Mouse (Mus musculus) bone marrow macrophage, adult 2 months (primary cell): ENCODE data around the gene Dusp16. TPM values are rescaled to one million over a fixed set of nuclear protein-coding genes. Genes with fewer than 3 reads are reported as not detected.

Experiments used
- H3K27ac ChIP-seq: 2 replicates; pipeline ENCODE4 v1.5.1; 2012; ENCODE audit warnings: low read depth, low read length; ENCODE audit not compliant: insufficient read depth
- H3K4me1 ChIP-seq: 2 replicates; pipeline ENCODE4 v1.6.1; 2012; ENCODE audit warnings: low read length; ENCODE audit not compliant: control insufficient read depth, insufficient read depth
- H3K4me3 ChIP-seq: 2 replicates; pipeline ENCODE4 v1.5.1; 2012; ENCODE audit warnings: mild to moderate bottlenecking, low read length, moderate library complexity; ENCODE audit not compliant: insufficient read depth
- CTCF ChIP-seq: IDR thresholded peaks from 2 replicates; pipeline ENCODE4 v1.5.1; 2012; ENCODE audit warnings: low read depth, mild to moderate bottlenecking, low read length, moderate library complexity
- POLR2A ChIP-seq: IDR thresholded peaks from 2 replicates; pipeline ENCODE4 v1.6.1; 2012; ENCODE audit warnings: mild to moderate bottlenecking, low read depth, low read length, borderline replicate concordance
- polyA plus RNA-seq: library from polyadenylated mRNA; stranded (reverse); fragments of >200 nt; gene quantifications from 2 replicates; pipeline ENCODE4 v1.2.4, GENCODE M21; 2012; ENCODE audit not compliant: missing spikeins, insufficient read depth, insufficient read length

Dusp16 gene
- 4.3 and 6.9 TPM in 2 replicates for polyA plus RNA-seq

DNA sequence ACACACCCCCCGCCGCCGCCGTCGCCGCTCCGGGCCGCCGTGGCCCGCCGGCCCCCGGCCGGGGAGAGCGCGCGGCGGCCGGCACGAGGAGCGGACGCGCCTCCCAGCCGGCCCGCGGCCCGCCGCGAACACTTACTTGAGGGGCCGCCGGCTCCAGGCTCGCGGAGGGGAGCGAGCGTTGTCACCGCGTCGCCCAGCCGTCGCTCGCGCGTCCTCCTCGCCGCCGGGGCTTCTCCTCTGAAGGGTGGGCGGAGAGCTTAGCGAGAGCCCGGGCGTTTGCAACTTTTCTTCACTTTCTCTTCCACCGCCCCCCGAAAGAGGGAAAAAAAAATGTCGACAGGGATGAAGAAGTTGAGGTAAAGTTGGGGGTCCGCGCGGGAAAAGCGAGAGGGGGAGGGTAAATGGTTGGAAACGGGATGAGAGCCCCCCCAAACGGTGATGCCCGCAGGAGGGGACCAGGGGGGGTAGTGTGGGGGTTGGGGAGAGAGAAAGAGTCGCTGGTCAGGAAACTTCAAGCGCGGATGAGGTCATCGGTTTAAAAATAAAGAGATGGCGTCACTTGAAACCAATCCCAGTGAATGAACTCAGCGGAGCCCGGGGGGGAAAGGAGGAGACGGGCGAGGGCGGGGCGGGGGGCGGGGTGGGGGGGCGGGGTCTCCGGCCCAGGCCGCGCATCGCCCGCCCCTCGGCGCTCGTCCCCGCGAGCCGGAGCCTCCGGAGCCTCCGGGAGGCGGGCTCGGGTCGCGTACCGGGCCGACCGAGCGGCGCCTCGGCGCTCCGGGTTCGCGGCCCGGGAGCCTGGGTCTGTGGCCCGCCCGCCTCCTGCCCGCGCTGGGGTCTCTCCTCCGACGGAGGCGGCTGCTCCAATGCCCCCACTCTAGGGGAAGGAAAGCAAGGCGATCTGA is at the start of gene Dusp16:
Gene Dusp16, minus strand, starts transcription at position 485 of the 905 bp plus-strand sequence.
- no peak for TF ChIP-seq CTCF
- no peak for TF ChIP-seq POLR2A
- H3K4me3 ChIP-seq, result peak within 1 kb of the TSS; percentile 96
- H3K4me1 ChIP-seq, result peaks cover 16% of the 10 kb centered on the region
- peak within 1 kb of the TSS; percentile 72 for H3K27ac ChIP-seq

DNA sequence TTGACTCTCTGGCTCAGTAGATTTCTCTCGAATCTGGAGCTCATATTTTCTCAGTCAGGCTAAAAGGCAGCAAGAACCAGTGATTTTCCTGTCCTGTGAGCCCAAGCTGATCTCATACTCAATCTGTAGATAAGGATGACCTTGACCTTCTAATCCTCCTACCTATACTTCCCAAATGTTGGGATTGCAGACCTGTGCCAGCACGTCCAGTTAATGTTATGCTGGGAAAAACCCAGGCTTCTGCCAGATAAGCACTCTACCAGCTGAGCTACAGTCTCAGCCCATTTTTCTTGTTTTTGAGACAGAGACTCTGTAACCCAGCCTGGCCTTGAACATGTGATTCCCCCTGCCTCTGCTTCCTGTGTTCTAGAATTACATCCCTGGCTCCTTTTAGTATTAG is 47.9 kb upstream of the Dusp16 start:
- H3K27ac ChIP-seq, result no peak overlapping the region
- no peak overlapping the region for H3K4me3 ChIP-seq
- TF ChIP-seq POLR2A (no peak), CTCF (no peak)
- peaks cover 3% of the 10 kb centered on the region; the same call in 1 of the 2 replicates for H3K4me1 ChIP-seq

DNA sequence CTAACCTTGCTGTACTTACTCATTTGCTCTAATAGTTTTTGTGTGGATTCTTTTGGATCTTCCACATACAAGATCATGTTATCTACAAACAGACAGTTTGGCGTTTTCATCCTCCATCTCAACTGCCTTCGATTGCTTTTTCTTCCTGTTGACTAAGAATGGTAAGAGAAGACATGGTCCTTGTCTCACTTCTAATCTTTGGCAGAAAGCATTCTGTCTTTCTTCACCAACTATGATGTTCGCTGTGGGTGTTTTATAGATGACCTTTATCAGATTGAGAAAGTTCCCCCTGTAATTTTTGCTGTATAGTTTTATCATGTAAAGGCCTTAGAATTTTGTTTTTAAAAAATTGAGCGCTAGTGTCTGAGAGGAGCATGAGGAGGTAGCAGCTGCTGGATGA is 45.7 kb upstream of the Dusp16 start:
- no peak overlapping the region for H3K4me3 ChIP-seq
- no peak for TF ChIP-seq CTCF
- TF ChIP-seq POLR2A, result no peak

DNA sequence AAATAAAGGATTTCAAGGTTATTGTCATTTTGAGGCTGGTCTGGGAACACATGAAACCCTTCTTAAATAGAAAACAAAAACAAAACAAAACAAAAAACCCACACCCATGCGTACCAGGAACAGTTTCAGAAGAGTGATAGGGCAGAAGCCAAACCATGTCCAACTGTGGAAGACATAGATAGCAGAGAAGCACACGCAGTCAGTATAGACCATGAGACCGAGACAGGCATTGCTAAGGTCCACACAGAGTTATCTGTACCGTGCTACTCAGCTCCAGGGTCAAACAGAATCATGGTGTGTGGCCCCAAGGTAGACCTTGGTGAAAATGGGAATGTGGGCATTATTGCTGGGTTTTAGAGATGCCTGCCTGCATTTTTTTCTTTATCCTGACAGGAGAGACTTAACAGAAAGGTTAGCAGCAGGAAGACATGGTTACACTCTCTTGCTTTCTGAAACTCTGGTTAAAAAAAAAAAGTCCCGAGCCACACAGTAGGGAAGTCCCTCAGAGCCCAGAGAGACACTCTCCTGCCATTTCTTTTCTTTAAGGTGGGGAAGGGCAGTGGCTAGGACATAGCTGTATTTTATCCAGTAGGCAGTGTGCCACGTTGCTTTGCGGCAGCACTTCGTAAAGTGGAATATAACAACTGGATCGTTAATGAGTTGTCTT is 42.3 kb upstream of the Dusp16 start:
- TF ChIP-seq POLR2A, result no peak
- TF ChIP-seq CTCF, result no peak
- H3K4me3 ChIP-seq, result no peak overlapping the region
- H3K27ac ChIP-seq, result no peak overlapping the region
- peaks cover 6% of the 10 kb centered on the region for H3K4me1 ChIP-seq

More for the DNA sequence above, 45.7 kb upstream of the Dusp16 start:
- H3K4me1 ChIP-seq, result peaks cover 3% of the 10 kb centered on the region; the same call in 1 of the 2 replicates
- H3K27ac ChIP-seq, result no peak overlapping the region

DNA sequence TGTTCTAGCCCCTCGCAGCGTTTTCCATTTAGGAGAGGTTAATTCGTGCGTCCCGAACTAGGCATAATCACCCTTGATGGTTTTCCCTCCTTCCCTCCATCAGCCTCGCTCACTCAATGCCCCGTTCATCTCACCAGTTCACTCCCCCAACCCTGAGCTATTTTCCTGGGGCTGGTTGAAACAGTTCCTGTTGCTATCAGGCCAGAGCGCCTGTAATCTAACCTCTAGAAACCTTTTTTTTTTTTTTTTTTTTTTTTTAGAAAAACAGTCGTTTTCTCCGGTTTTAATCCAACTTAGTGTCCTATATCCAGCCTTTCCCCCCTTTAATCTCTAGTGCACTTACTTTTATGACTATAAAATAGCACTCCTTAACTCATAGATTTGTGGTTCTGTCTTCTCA is 38.4 kb upstream of the Dusp16 start:
- no peak for TF ChIP-seq CTCF
- TF ChIP-seq POLR2A, result no peak
- no peak overlapping the region for H3K27ac ChIP-seq
- peaks cover 11% of the 10 kb centered on the region for H3K4me1 ChIP-seq

DNA sequence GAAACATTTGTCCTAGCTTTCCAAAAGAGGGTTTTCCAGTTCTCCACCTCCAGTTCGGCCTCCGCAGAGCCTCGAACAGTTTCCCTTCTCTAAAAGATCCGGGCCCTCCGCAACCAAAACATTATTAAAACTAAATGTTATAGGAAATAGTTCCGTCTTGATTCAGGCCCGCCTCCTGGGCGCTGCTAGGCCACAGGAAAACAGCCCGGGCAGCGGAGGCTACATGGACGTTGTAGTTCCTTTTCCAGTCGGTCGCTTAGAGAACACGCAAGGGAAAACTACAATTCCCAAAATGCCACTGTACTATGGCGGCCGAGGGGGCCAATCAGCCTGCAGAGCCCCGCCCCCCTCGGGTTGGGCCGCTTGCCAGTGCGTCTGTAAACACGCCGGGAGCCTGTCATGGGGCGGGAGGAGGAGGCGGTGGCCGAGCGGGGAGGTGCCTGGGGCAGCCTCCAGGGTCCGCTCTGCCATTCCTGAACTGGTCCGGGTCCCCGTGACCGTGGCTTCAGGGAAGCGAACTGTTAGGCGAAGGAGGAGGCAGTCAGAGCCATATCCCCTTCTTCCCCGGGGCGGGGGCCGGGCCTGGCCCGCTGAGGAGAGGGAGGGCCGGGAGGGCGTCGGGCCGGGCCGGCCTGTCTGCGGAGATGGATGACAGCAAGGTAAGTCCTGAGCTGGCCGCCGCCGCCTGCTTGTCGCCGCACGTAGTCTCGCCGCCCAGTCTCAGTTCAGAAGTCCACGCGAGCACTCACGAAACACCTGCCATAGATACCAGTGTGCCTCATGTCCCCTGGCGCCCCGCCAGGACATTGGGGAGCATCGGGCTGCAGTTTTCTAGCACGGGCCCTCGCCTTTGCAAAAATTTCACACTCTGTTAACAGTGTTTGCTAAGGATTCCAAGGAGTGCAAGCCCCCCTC is 37.6 kb upstream of the Dusp16 start, which contains the start of gene Crebl2:
Gene Crebl2, plus strand, starts transcription at position 369 of the 915 bp plus-strand sequence.
- H3K4me1 ChIP-seq, result peaks cover 13% of the 10 kb centered on the region
- H3K27ac ChIP-seq, result peak within 1 kb of the TSS; percentile 93
- TF ChIP-seq CTCF (no peak), POLR2A (peak; percentile 68; the same call in 1 of the 2 replicates)

More for the DNA sequence above, 38.4 kb upstream of the Dusp16 start:
- peak overlapping the region; percentile 89 for H3K4me3 ChIP-seq

DNA sequence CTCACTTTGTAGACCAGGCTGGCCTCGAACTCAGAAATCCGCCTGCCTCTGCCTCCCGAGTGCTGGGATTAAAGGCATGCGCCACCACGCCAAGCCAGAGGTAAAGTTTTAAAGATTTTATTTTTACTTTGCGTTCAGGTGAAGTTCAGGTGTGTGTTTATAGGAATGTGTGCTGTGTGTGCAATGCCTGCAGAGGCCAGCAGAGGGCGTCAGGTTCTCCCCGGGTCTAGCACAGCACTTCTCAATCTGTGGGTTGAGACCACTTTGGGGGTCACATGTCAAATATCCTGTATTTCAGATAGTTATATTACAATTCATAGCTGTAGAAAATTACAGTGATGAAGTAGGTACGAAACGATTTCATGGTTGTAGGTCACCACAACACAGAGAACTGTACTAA is 30.4 kb upstream of the Dusp16 start:
- TF ChIP-seq POLR2A (no peak), CTCF (peak; percentile 66)
- no peak overlapping the region for H3K27ac ChIP-seq
- no peak overlapping the region for H3K4me3 ChIP-seq
- H3K4me1 ChIP-seq, result peaks cover 18% of the 10 kb centered on the region

More for the DNA sequence above, 37.6 kb upstream of the Dusp16 start, which contains the start of gene Crebl2:
- H3K4me3 ChIP-seq, result peak within 1 kb of the TSS; percentile 89

DNA sequence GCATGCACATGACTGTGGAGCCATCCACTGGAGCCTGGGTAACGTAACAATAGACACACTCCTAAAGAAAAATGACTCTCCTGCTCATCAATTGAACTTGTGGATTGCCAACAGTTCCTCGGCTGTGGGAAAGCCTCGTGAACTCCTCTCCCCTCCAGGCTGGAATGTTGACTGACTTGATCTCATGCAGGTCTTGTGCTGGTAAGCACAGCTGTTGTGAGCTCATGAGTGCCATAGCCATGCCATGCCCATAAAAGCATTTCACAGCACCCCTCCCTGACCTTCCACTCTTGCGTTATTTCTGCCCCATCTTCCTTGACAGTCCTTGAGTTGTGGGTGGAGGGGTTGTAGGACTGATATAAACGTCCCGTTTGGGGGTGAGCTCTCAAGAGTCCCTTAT is 28.0 kb upstream of the Dusp16 start:
- TF ChIP-seq POLR2A (no peak), CTCF (no peak)
- Histone ChIP-seq H3K27ac (no peak overlapping the region), H3K4me3 (no peak overlapping the region), H3K4me1 (peaks cover 18% of the 10 kb centered on the region)

DNA sequence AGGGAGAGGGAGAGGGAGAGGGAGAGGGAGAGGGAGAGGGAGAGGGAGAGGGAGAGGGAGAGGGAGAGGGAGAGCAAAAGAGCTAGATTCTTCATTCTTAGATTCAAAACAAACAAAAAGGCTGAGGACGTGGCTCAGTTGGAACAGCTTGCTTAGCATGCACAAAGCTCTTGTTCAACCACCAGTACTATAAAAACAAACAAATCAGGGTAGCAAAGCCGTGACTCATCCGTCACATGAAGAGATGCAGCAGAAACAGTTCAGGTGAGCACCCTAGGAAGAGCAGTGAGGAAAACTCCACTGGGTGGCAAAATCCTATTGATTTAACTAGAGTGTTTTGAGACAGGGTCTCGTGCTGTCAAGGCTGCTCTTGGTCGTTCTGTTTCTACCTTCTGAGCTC is 27.3 kb upstream of the Dusp16 start:
- peaks cover 13% of the 10 kb centered on the region for H3K4me1 ChIP-seq
- TF ChIP-seq CTCF, result no peak
- no peak for TF ChIP-seq POLR2A
- no peak overlapping the region for H3K27ac ChIP-seq
- H3K4me3 ChIP-seq, result no peak overlapping the region
